Comparison of ENCODE assay signal across 14 mouse cellular contexts in genomic region chrX:99509511-99509919, GRCm38 (mm10). TPM values are rescaled to one million over a fixed set of nuclear protein-coding genes. Genes with fewer than 3 reads are reported as not detected.
A peak's percentile ranks its signal among the peaks of the same experiment; 100 is the strongest.
DNase-seq lines count a peak whose midpoint lies in the region; ATAC-seq and TF ChIP-seq lines count a peak whose summit lies in the region.
"Had no signal": no experiment of that assay in that cellular context is flagged by ENCODE, and none has a peak within 500 bp of the region (broad histone marks: within the 10 kb centered on the region; RNA-seq: fewer than 3 reads in every experiment).

No protein-coding gene starts in this region.

- H3K9me3 ChIP-seq in kidney, embryonic 15.5 days (replicated peaks), result no peaks in the 10 kb centered on the region
- no peaks in the 10 kb centered on the region for H3K9me3 ChIP-seq in midbrain, embryonic 12.5 days
- no peaks in the 10 kb centered on the region for H3K9me3 ChIP-seq in midbrain, embryonic 15.5 days
- no peaks in the 10 kb centered on the region for H3K9me3 ChIP-seq in intestine, embryonic 16.5 days (ENCODE audit: control insufficient read depth, low read length)
- H3K9me3 ChIP-seq in stomach, embryonic 16.5 days (replicated peaks; ENCODE audit: control insufficient read depth, low read length), result no peaks in the 10 kb centered on the region

- no peak overlapping the region for H3K4me3 ChIP-seq in kidney, embryonic 15.5 days (replicated peaks)
- no peak overlapping the region for H3K4me3 ChIP-seq in midbrain, embryonic 12.5 days
- H3K4me3 ChIP-seq in midbrain, embryonic 15.5 days, result no peak overlapping the region
- H3K4me3 ChIP-seq in intestine, embryonic 16.5 days (ENCODE audit: low read length), result no peak overlapping the region
- no peak overlapping the region for H3K4me3 ChIP-seq in stomach, embryonic 16.5 days (replicated peaks; ENCODE audit: low read length)
- no peak overlapping the region for H3K4me3 ChIP-seq in gastrocnemius, adult 2 months
- H3K4me3 ChIP-seq: myocyte had no signal

- H3K27me3 ChIP-seq in kidney, embryonic 15.5 days, result peaks cover 73% of the 10 kb centered on the region
- peaks cover 82% of the 10 kb centered on the region for H3K27me3 ChIP-seq in midbrain, embryonic 12.5 days
- H3K27me3 ChIP-seq in midbrain, embryonic 15.5 days (replicated peaks), result peaks cover 13% of the 10 kb centered on the region; the same call in 1 of the 2 replicates
- H3K27me3 ChIP-seq in intestine, embryonic 16.5 days (replicated peaks; ENCODE audit: control insufficient read depth, insufficient read depth, low read length), result peaks cover 9% of the 10 kb centered on the region
- H3K27me3 ChIP-seq in stomach, embryonic 16.5 days (ENCODE audit: control insufficient read depth, insufficient read depth, low read length), result peaks cover 23% of the 10 kb centered on the region

- no peak for DNase-seq in kidney, adult 18-20 months
- no peak for DNase-seq in gastrocnemius, adult 2 months
- DNase-seq: cerebellum, postnatal 36 days; liver, postnatal 0 days; thymus, postnatal 36 days had no signal

- WGBS in kidney, embryonic 15.5 days, result 33% methylated on average over 5 of the region's 6 CpGs
- 39% methylated on average over 6 of the region's 6 CpGs for WGBS in midbrain, embryonic 12.5 days
- WGBS in midbrain, embryonic 15.5 days, result 52% methylated on average over 6 of the region's 6 CpGs
- WGBS in intestine, embryonic 16.5 days, result 44% methylated on average over 6 of the region's 6 CpGs
- 41% methylated on average over 6 of the region's 6 CpGs for WGBS in stomach, embryonic 16.5 days

- no peaks in the 10 kb centered on the region for H3K36me3 ChIP-seq in kidney, embryonic 15.5 days
- no peaks in the 10 kb centered on the region for H3K36me3 ChIP-seq in midbrain, embryonic 12.5 days
- H3K36me3 ChIP-seq in midbrain, embryonic 15.5 days (replicated peaks), result no peaks in the 10 kb centered on the region
- H3K36me3 ChIP-seq in intestine, embryonic 16.5 days (ENCODE audit: control insufficient read depth, insufficient read depth, low read length), result no peaks in the 10 kb centered on the region
- H3K36me3 ChIP-seq in stomach, embryonic 16.5 days (ENCODE audit: control insufficient read depth, insufficient read depth, low read length), result no peaks in the 10 kb centered on the region

- ATAC-seq in kidney, embryonic 15.5 days (replicated peaks; ENCODE audit: low FRiP score), result peak; percentile 87
- peak; percentile 44; the same call in 1 of the 2 replicates for ATAC-seq in midbrain, embryonic 12.5 days (ENCODE audit: low FRiP score, low read depth)
- ATAC-seq in midbrain, embryonic 15.5 days (replicated peaks), result no peak
- ATAC-seq in intestine, embryonic 16.5 days, result peak; percentile 63
- peak; percentile 80 for ATAC-seq in stomach, embryonic 16.5 days (ENCODE audit: insufficient read depth, low FRiP score)
- ATAC-seq: activated CD4-positive, CD25-positive, alpha-beta regulatory T cell, adult 4 months; CD4-positive, CD25-positive, alpha-beta regulatory T cell, adult 4 months; inflammation-experienced regulatory T-cells, adult 6 months; liver, postnatal 0 days had no signal

- intact Hi-C loops in gastrocnemius, adult 2 months (cut with DNase I), result no loop called here

- peak overlapping the region; percentile 41; the same call in 1 of the 2 replicates for H3K27ac ChIP-seq in kidney, embryonic 15.5 days
- no peak overlapping the region for H3K27ac ChIP-seq in midbrain, embryonic 12.5 days (replicated peaks)
- no peak overlapping the region for H3K27ac ChIP-seq in midbrain, embryonic 15.5 days
- H3K27ac ChIP-seq in intestine, embryonic 16.5 days (ENCODE audit: low read length), result no peak overlapping the region
- H3K27ac ChIP-seq in stomach, embryonic 16.5 days (ENCODE audit: low read length), result no peak overlapping the region
- H3K27ac ChIP-seq in gastrocnemius, adult 2 months, result no peak overlapping the region

- no peak overlapping the region for H3K4me2 ChIP-seq in kidney, embryonic 15.5 days
- H3K4me2 ChIP-seq in midbrain, embryonic 12.5 days (replicated peaks), result no peak overlapping the region
- H3K4me2 ChIP-seq in midbrain, embryonic 15.5 days, result no peak overlapping the region
- no peak overlapping the region for H3K4me2 ChIP-seq in intestine, embryonic 16.5 days (ENCODE audit: low read depth, low read length)
- H3K4me2 ChIP-seq in stomach, embryonic 16.5 days (ENCODE audit: low read depth, low read length), result no peak overlapping the region

- 0 out of 2 replicates have a peak, but pooled peaks cover 5% of the 10 kb centered on the region for H3K4me1 ChIP-seq in kidney, embryonic 15.5 days
- peaks cover 5% of the 10 kb centered on the region; the same call in 1 of the 2 replicates for H3K4me1 ChIP-seq in midbrain, embryonic 12.5 days
- H3K4me1 ChIP-seq in midbrain, embryonic 15.5 days, result peaks cover 4% of the 10 kb centered on the region; the same call in 1 of the 2 replicates
- no peaks in the 10 kb centered on the region for H3K4me1 ChIP-seq in intestine, embryonic 16.5 days (ENCODE audit: control insufficient read depth, insufficient read depth, low read length)
- H3K4me1 ChIP-seq in stomach, embryonic 16.5 days (ENCODE audit: control insufficient read depth, insufficient read depth, low read length), result no peaks in the 10 kb centered on the region

- no peak overlapping the region for H3K9ac ChIP-seq in kidney, embryonic 15.5 days
- H3K9ac ChIP-seq in midbrain, embryonic 12.5 days (replicated peaks), result no peak overlapping the region
- H3K9ac ChIP-seq in midbrain, embryonic 15.5 days, result no peak overlapping the region
- H3K9ac ChIP-seq in intestine, embryonic 16.5 days (ENCODE audit: low read depth, low read length), result no peak overlapping the region
- H3K9ac ChIP-seq in stomach, embryonic 16.5 days (ENCODE audit: low read length), result no peak overlapping the region
- H3K9ac ChIP-seq: liver, postnatal 0 days had no signal

- TF ChIP-seq CTCF in gastrocnemius, adult 2 months (IDR thresholded peaks at IDR 0.05), result no peak

RNA-seq across cellular contexts. Expression of gene Pja1, which starts 38.4 kb away (rescaled TPM):
- 188 and 195 TPM in 2 replicates for polyA plus RNA-seq in kidney, embryonic 15.5 days (2015; fragmentation: Nextera tagmentation; extraction: Ambion mirVana)
- 243 and 249 TPM in 2 replicates for polyA plus RNA-seq in midbrain, embryonic 12.5 days (2016; fragmentation: Nextera tagmentation; extraction: Ambion mirVana)
- polyA plus RNA-seq in midbrain, embryonic 15.5 days (2015; fragmentation: Nextera tagmentation; extraction: Ambion mirVana), result 374 and 387 TPM in 2 replicates
- 146 and 162 TPM in 2 replicates for polyA plus RNA-seq in intestine, embryonic 16.5 days (2015; fragmentation: Nextera tagmentation; extraction: Ambion mirVana)
- polyA plus RNA-seq in stomach, embryonic 16.5 days (2015; fragmentation: Nextera tagmentation; extraction: Ambion mirVana), result 148 and 149 TPM in 2 replicates
- total RNA-seq in gastrocnemius, adult 2 months (2021), result 10 to 100 TPM; 12.9 to 16.7 TPM
